Mouse (Mus musculus): ENCODE measurements at regions not wholly inside any gene's neighbourhood (a gene's known extent, or its start where the extent isn't known, plus 50 kb on each side); places are given as distances from the start of the nearest gene placed in this dataset.

- DNase-seq (ENCODE audit: extremely low spot score in 1 of 2, low spot score in 2 of 2), result no peak
- intact Hi-C loops (cut with DNase I), result no loop called here
Measured at GRCm38 (mm10) chr14:16172261-16172660, 76.8 kb upstream of the Ngly1 start.

DNA sequence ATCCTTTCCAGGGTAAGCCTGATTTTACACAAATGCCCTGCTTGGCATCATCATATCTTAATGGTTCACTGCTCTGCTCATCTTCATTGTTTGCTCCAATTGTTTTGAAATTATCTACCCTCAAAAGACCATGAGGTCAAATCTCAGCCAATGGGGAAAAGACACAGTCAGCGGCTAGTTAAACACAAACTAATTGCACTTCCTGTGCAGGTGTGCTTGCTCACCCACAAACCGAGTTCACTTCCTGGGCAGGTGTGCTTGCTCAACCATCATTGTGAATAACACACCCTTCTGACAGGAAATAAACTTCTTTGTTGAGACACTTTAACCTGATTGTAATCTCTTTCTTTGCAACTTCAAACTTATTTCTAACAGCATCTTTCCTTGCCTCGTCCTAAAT, 75.8 kb upstream of the Ngly1 start:
- no peak for DNase-seq (ENCODE audit: extremely low spot score in 1 of 2, low spot score in 2 of 2)
- intact Hi-C loops (cut with DNase I), result no loop called here

- intact Hi-C loops (cut with DNase I), result no loop called here
- no peak for DNase-seq (ENCODE audit: extremely low spot score in 1 of 2, low spot score in 2 of 2)
Measured at GRCm38 (mm10) chr14:16178227-16178626, 70.9 kb upstream of the Ngly1 start.

- DNase-seq (ENCODE audit: extremely low spot score in 1 of 2, low spot score in 2 of 2), result no peak
- intact Hi-C loops (cut with DNase I), result no loop called here
Measured at GRCm38 (mm10) chr14:16181822-16182221, 67.3 kb upstream of the Ngly1 start.

- no peak for DNase-seq (ENCODE audit: extremely low spot score in 1 of 2, low spot score in 2 of 2)
- intact Hi-C loops (cut with DNase I), result no loop called here
Measured at GRCm38 (mm10) chr14:16185246-16185645, 63.8 kb upstream of the Ngly1 start.

Data from left cerebral cortex, postnatal 10 days (tissue).